Mouse (Mus musculus) E14TG2a.4 (cell line): ENCODE results near the gene Map6.

Experiments
- CTCF ChIP-seq: conservative IDR thresholded peaks from 2 replicates; pipeline ENCODE4 v1.5.1; 2014; ENCODE audit warnings: low read length
- NANOG ChIP-seq: IDR thresholded peaks from 2 replicates; pipeline ENCODE4 v1.6.1; 2014; ENCODE audit warnings: borderline replicate concordance, low read length, mixed read lengths
- POU5F1 ChIP-seq: IDR thresholded peaks from 2 replicates; pipeline ENCODE4 v1.6.1; 2014; ENCODE audit warnings: low read length, borderline replicate concordance

DNA sequence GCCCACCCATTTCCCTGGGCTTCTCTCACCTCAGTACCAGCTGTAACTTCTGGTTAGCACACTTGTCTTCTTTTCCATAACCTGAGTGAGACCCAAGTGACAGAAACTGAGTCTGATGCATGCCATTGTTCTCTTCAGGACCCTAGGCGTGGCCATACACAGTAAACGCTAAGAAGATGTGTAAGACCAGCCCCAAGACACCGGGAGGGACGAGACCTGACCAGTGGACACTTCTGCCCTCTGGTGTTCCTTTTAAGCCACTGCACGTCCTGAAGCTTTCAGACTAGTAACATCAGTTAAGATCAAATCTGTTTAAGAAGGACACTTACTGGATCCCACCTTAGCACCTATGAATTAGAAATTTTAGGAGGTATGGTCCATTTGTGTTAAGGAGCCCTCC, 97.8 kb downstream of the Map6 start:
- TF ChIP-seq CTCF, result peak; percentile 84
- no peak for TF ChIP-seq NANOG
- no peak for TF ChIP-seq POU5F1
